Mouse (Mus musculus) E14TG2a.4 (cell line): ENCODE measurements around the gene Eme1.

Source experiments
- CTCF ChIP-seq: conservative IDR thresholded peaks from 2 replicates; pipeline ENCODE4 v1.5.1; 2014; ENCODE audit warnings: low read length
- NANOG ChIP-seq: IDR thresholded peaks from 2 replicates; pipeline ENCODE4 v1.6.1; 2014; ENCODE audit warnings: borderline replicate concordance, low read length, mixed read lengths
- POU5F1 ChIP-seq: IDR thresholded peaks from 2 replicates; pipeline ENCODE4 v1.6.1; 2014; ENCODE audit warnings: low read length, borderline replicate concordance

- TF ChIP-seq CTCF: no peak
- no peak for TF ChIP-seq POU5F1
- TF ChIP-seq NANOG: no peak
These were observed 20.8 kb downstream of the Eme1 start for GRCm38 (mm10) chr11:94632988-94633387.
